16 mouse cellular contexts compared by ENCODE assay signal in genomic region chr7:36136571-36136970, GRCm38 (mm10).
DNase-seq lines count a peak whose midpoint lies in the region; ATAC-seq and TF ChIP-seq lines count a peak whose summit lies in the region.
"Had no signal": no experiment of that assay in that cellular context is flagged by ENCODE, and none has a peak within 500 bp of the region (broad histone marks: within the 10 kb centered on the region; RNA-seq: fewer than 3 reads in every experiment).

No protein-coding gene starts in this region.

- no peak overlapping the region for H3K27ac ChIP-seq in kidney, embryonic 14.5 days (ENCODE audit: low read depth, low read length)
- no peak overlapping the region for H3K27ac ChIP-seq in stomach, embryonic 14.5 days (ENCODE audit: low read length)
- H3K27ac ChIP-seq in stomach, postnatal 0 days (replicated peaks) = no peak overlapping the region
- H3K27ac ChIP-seq in midbrain, embryonic 10.5 days (replicated peaks) = 0 out of 2 replicates have a peak overlapping the region, but pooled peaks have one; percentile 46
- no peak overlapping the region for H3K27ac ChIP-seq in cerebellum, adult 2 months (ENCODE audit: insufficient read depth, low read length)
- H3K27ac ChIP-seq: embryonic facial prominence, embryonic 13.5 days; liver, embryonic 15.5 days had no signal

- no peak for DNase-seq in kidney, postnatal 4 days
- DNase-seq in stomach, postnatal 0 days (ENCODE audit: low spot score) = no peak
- DNase-seq in midbrain, embryonic 10.5 days (ENCODE audit: low spot score) = no peak
- DNase-seq in cerebellum, adult 2 months = no peak
- DNase-seq in gastrocnemius, postnatal 10 days = no peak
- DNase-seq: cerebellum, postnatal 36 days; heart, postnatal 14 days; kidney, postnatal 36 days; left cerebral cortex, postnatal 4 days; right cerebral cortex, postnatal 25 days had no signal

- no peak overlapping the region for H3K9ac ChIP-seq in kidney, embryonic 14.5 days (ENCODE audit: low read depth, low read length)
- H3K9ac ChIP-seq in stomach, embryonic 14.5 days (replicated peaks; ENCODE audit: low read depth, low read length) = no peak overlapping the region
- H3K9ac ChIP-seq in stomach, postnatal 0 days (ENCODE audit: low read length) = no peak overlapping the region
- H3K9ac ChIP-seq: embryonic facial prominence, embryonic 13.5 days; liver, embryonic 15.5 days had no signal

- H3K4me2 ChIP-seq in kidney, embryonic 14.5 days (replicated peaks; ENCODE audit: low read depth, low read length) = no peak overlapping the region
- H3K4me2 ChIP-seq in stomach, embryonic 14.5 days (replicated peaks; ENCODE audit: low read depth, low read length) = no peak overlapping the region
- H3K4me2 ChIP-seq in stomach, postnatal 0 days (replicated peaks; ENCODE audit: low read depth) = no peak overlapping the region
- H3K4me2 ChIP-seq: embryonic facial prominence, embryonic 13.5 days; liver, embryonic 15.5 days had no signal

- TF ChIP-seq CTCF in stomach, postnatal 0 days (IDR thresholded peaks at IDR 0.05; ENCODE audit: low read depth) = no peak
- TF ChIP-seq CTCF in cerebellum, adult 2 months (IDR thresholded peaks at IDR 0.05; ENCODE audit: borderline replicate concordance, insufficient read depth, low read depth, low read length) = no peak

- H3K9me3 ChIP-seq in kidney, embryonic 14.5 days (ENCODE audit: control insufficient read depth, low read length) = no peaks in the 10 kb centered on the region
- H3K9me3 ChIP-seq in stomach, embryonic 14.5 days (ENCODE audit: control insufficient read depth, low read depth, low read length) = no peaks in the 10 kb centered on the region
- H3K9me3 ChIP-seq in stomach, postnatal 0 days (ENCODE audit: control insufficient read depth, low read length) = no peaks in the 10 kb centered on the region
- no peaks in the 10 kb centered on the region for H3K9me3 ChIP-seq in midbrain, embryonic 10.5 days (replicated peaks)
- H3K9me3 ChIP-seq: embryonic facial prominence, embryonic 13.5 days; liver, embryonic 15.5 days had no signal

- no peaks in the 10 kb centered on the region for H3K36me3 ChIP-seq in kidney, embryonic 14.5 days (ENCODE audit: control insufficient read depth, insufficient read depth, low read length)
- no peaks in the 10 kb centered on the region for H3K36me3 ChIP-seq in stomach, embryonic 14.5 days (ENCODE audit: control insufficient read depth, insufficient read depth, low read length)
- H3K36me3 ChIP-seq in stomach, postnatal 0 days (ENCODE audit: control insufficient read depth, insufficient read depth, low read length) = no peaks in the 10 kb centered on the region
- no peaks in the 10 kb centered on the region for H3K36me3 ChIP-seq in midbrain, embryonic 10.5 days
- H3K36me3 ChIP-seq: embryonic facial prominence, embryonic 13.5 days; liver, embryonic 15.5 days had no signal

- H3K4me1 ChIP-seq in kidney, embryonic 14.5 days (ENCODE audit: control insufficient read depth, insufficient read depth, low read length) = peaks cover 18% of the 10 kb centered on the region
- peaks cover 26% of the 10 kb centered on the region; the same call in 1 of the 2 replicates for H3K4me1 ChIP-seq in stomach, embryonic 14.5 days (ENCODE audit: control insufficient read depth, insufficient read depth, low read length)
- H3K4me1 ChIP-seq in stomach, postnatal 0 days (replicated peaks; ENCODE audit: control insufficient read depth, insufficient read depth) = no peaks in the 10 kb centered on the region
- peaks cover 26% of the 10 kb centered on the region for H3K4me1 ChIP-seq in midbrain, embryonic 10.5 days
- no peaks in the 10 kb centered on the region for H3K4me1 ChIP-seq in cerebellum, adult 2 months (ENCODE audit: control insufficient read depth, insufficient read depth, low read length)
- H3K4me1 ChIP-seq: liver, embryonic 15.5 days had no signal

- TF ChIP-seq EP300 in stomach, postnatal 0 days (optimal IDR thresholded peaks at IDR 0.05) = no peak

- H3K27me3 ChIP-seq in kidney, embryonic 14.5 days (ENCODE audit: control insufficient read depth, insufficient read depth, low read length) = no peaks in the 10 kb centered on the region
- H3K27me3 ChIP-seq in stomach, embryonic 14.5 days (ENCODE audit: control insufficient read depth, insufficient read depth, low read length) = no peaks in the 10 kb centered on the region
- H3K27me3 ChIP-seq in stomach, postnatal 0 days (ENCODE audit: control insufficient read depth, insufficient read depth, low read length) = no peaks in the 10 kb centered on the region
- H3K27me3 ChIP-seq in midbrain, embryonic 10.5 days (ENCODE audit: low read depth, poor library complexity, severe bottlenecking) = no peaks in the 10 kb centered on the region
- no peaks in the 10 kb centered on the region; the same call in 1 of the 2 replicates for H3K27me3 ChIP-seq in cerebellum, adult 2 months (ENCODE audit: control insufficient read depth, insufficient read depth, low read length)
- H3K27me3 ChIP-seq: embryonic facial prominence, embryonic 13.5 days; liver, embryonic 15.5 days had no signal

- 47% methylated on average over 5 of the region's 5 CpGs for WGBS in kidney, embryonic 14.5 days
- WGBS in stomach, embryonic 14.5 days = 36% methylated on average over 5 of the region's 5 CpGs
- 41% methylated on average over 5 of the region's 5 CpGs for WGBS in stomach, postnatal 0 days
- WGBS in midbrain, embryonic 10.5 days = 56% methylated on average over 5 of the region's 5 CpGs
- WGBS in cerebellum, adult 2 months = 51% methylated on average over 5 of the region's 5 CpGs

- peak; percentile 24; the same call in 1 of the 2 replicates for ATAC-seq in kidney, embryonic 14.5 days (ENCODE audit: low FRiP score, low TSS enrichment)
- peak; percentile 53; the same call in 1 of the 2 replicates for ATAC-seq in stomach, embryonic 14.5 days (ENCODE audit: insufficient number of reproducible peaks, insufficient read depth, low FRiP score, low read depth)
- ATAC-seq in stomach, postnatal 0 days (ENCODE audit: low FRiP score, low TSS enrichment) = no peak
- no peak for ATAC-seq in erythroid progenitor cell, adult 5-6 weeks (replicated peaks; ENCODE audit: low FRiP score, poor library complexity, severe bottlenecking)
- ATAC-seq: intestine, postnatal 0 days had no signal

- TF ChIP-seq POLR2A in cerebellum, adult 2 months (IDR thresholded peaks at IDR 0.05; ENCODE audit: borderline replicate concordance, insufficient read depth, low read length) = no peak

- no peak overlapping the region for H3K4me3 ChIP-seq in kidney, embryonic 14.5 days (ENCODE audit: low read length)
- no peak overlapping the region for H3K4me3 ChIP-seq in stomach, embryonic 14.5 days (ENCODE audit: low read depth, low read length)
- no peak overlapping the region for H3K4me3 ChIP-seq in stomach, postnatal 0 days (ENCODE audit: low read depth, low read length)
- no peak overlapping the region for H3K4me3 ChIP-seq in midbrain, embryonic 10.5 days
- no peak overlapping the region for H3K4me3 ChIP-seq in cerebellum, adult 2 months (replicated peaks; ENCODE audit: insufficient read depth, low read depth, low read length)
- H3K4me3 ChIP-seq: embryonic facial prominence, embryonic 13.5 days; liver, embryonic 15.5 days had no signal

Comparison
In these comparisons a context has a peak if more than half of its experiments do, and no peak if none do; other contexts are left out.
1. ATAC-seq: peak in kidney, embryonic 14.5 days (single experiment) and stomach, embryonic 14.5 days (single experiment); none in stomach, postnatal 0 days (single experiment) and erythroid progenitor cell, adult 5-6 weeks (single experiment).